In the genomic region with DNA sequence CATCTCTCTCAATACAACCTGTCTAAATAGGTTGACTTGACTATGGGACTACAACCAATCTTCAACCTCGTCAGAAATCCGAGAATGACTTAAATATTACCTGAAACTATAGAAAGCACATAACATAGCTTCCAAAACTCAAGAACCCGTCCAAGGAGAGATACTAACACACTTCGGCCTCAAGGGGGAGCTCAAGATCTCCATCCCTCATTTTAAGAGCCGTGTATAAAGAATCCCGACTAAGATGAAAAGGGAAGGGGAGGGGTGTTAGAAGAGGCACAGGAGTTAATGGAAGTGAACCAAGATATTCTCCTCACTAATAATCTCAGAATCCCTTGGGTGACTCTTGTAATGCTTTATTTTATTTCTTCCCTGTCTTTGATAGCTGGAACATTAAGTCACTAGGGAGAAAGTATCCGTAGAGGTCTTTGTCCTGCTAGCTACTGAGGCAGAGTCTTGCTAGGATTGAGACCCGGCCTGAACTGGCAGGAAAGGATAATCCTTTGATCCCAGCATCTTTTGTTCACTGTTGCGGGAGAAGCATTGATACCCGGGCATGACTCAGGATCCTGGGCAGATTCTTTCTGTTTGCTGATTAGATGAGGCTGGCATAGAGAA, we compare ENCODE assay signal across 8 mouse cellular contexts. TPM values are rescaled to one million over a fixed set of nuclear protein-coding genes. Genes with fewer than 3 reads are reported as not detected.
A peak's percentile ranks its signal among the peaks of the same experiment; 100 is the strongest.
DNase-seq lines count a peak whose midpoint lies in the region; ATAC-seq lines count a peak whose summit lies in the region.

No protein-coding gene starts in this region.

- 0 out of 2 replicates have a peak, but pooled peaks cover 4% of the 10 kb centered on the region for H3K4me1 ChIP-seq in embryonic facial prominence, embryonic 15.5 days
- H3K4me1 ChIP-seq in hindbrain, embryonic 12.5 days: no peaks in the 10 kb centered on the region
- H3K4me1 ChIP-seq in midbrain, embryonic 11.5 days (ENCODE audit: control insufficient read depth, insufficient read depth, low read length): no peaks in the 10 kb centered on the region; the same call in 1 of the 2 replicates

- no peaks in the 10 kb centered on the region for H3K9me3 ChIP-seq in embryonic facial prominence, embryonic 15.5 days (replicated peaks)
- no peaks in the 10 kb centered on the region for H3K9me3 ChIP-seq in hindbrain, embryonic 12.5 days (replicated peaks)
- H3K9me3 ChIP-seq in midbrain, embryonic 11.5 days (ENCODE audit: control insufficient read depth, low read length): no peaks in the 10 kb centered on the region

- no peak overlapping the region for H3K9ac ChIP-seq in embryonic facial prominence, embryonic 15.5 days
- H3K9ac ChIP-seq in hindbrain, embryonic 12.5 days: no peak overlapping the region
- no peak overlapping the region for H3K9ac ChIP-seq in midbrain, embryonic 11.5 days (ENCODE audit: low read length)

- H3K4me3 ChIP-seq in embryonic facial prominence, embryonic 15.5 days (replicated peaks): no peak overlapping the region
- H3K4me3 ChIP-seq in hindbrain, embryonic 12.5 days: no peak overlapping the region
- H3K4me3 ChIP-seq in midbrain, embryonic 11.5 days (ENCODE audit: low read depth, low read length): no peak overlapping the region

- peak; percentile 64 for DNase-seq in heart, adult 8-10 months (ENCODE audit: low spot score)
- DNase-seq in heart, adult 11 months: no peak
- DNase-seq in brain, adult 2 months (ENCODE audit: low read depth, low spot score): peak; percentile 90
- peak; percentile 33 to 67 for DNase-seq in left cerebral cortex, postnatal 10 days (ENCODE audit: extremely low spot score in 1 of 2, low spot score in 2 of 2)
- peak; percentile 97 for DNase-seq in midbrain, embryonic 11.5 days (ENCODE audit: low spot score, missing footprints)
- peak; percentile 22 to 51 for DNase-seq in spleen, postnatal 36 days (ENCODE audit: low spot score in 2 of 2)

- no peaks in the 10 kb centered on the region for H3K27me3 ChIP-seq in embryonic facial prominence, embryonic 15.5 days
- no peaks in the 10 kb centered on the region for H3K27me3 ChIP-seq in hindbrain, embryonic 12.5 days
- H3K27me3 ChIP-seq in midbrain, embryonic 11.5 days (ENCODE audit: control insufficient read depth, insufficient read depth, low read length): no peaks in the 10 kb centered on the region

- H3K27ac ChIP-seq in embryonic facial prominence, embryonic 15.5 days (replicated peaks): no peak overlapping the region
- H3K27ac ChIP-seq in hindbrain, embryonic 12.5 days: no peak overlapping the region
- H3K27ac ChIP-seq in midbrain, embryonic 11.5 days (ENCODE audit: low read depth, low read length): no peak overlapping the region

- no peaks in the 10 kb centered on the region for H3K36me3 ChIP-seq in embryonic facial prominence, embryonic 15.5 days
- H3K36me3 ChIP-seq in hindbrain, embryonic 12.5 days: no peaks in the 10 kb centered on the region
- no peaks in the 10 kb centered on the region for H3K36me3 ChIP-seq in midbrain, embryonic 11.5 days (ENCODE audit: control insufficient read depth, insufficient read depth, low read length)

- peak overlapping the region; percentile 25 for H3K4me2 ChIP-seq in embryonic facial prominence, embryonic 15.5 days (replicated peaks)
- H3K4me2 ChIP-seq in hindbrain, embryonic 12.5 days (replicated peaks): peak overlapping the region; percentile 32; the same call in 1 of the 2 replicates
- H3K4me2 ChIP-seq in midbrain, embryonic 11.5 days: peak overlapping the region; percentile 27; the same call in 1 of the 2 replicates

- no peak for ATAC-seq in embryonic facial prominence, embryonic 15.5 days (ENCODE audit: insufficient number of reproducible peaks, low FRiP score, low TSS enrichment, low read depth)
- ATAC-seq in hindbrain, embryonic 12.5 days (ENCODE audit: low FRiP score): peak; percentile 63
- ATAC-seq in midbrain, embryonic 11.5 days (ENCODE audit: low FRiP score): peak; percentile 82

- 14% methylated on average over 10 of the region's 10 CpGs for WGBS in embryonic facial prominence, embryonic 15.5 days
- WGBS in hindbrain, embryonic 12.5 days: 16% methylated on average over 10 of the region's 10 CpGs
- WGBS in midbrain, embryonic 11.5 days: 4% methylated on average over 10 of the region's 10 CpGs

- intact Hi-C loops in left cerebral cortex, postnatal 10 days (cut with DNase I): loop anchor here (1.0 to 10.0 kb wide), 3 partner anchors 154 to 407 kb away; a partner anchor contains a TSS

RNA-seq across cellular contexts. Expression of a gene that starts 17.3 kb away (rescaled TPM):
- 10 to 100 TPM; 20.6 to 29.7 (median 25.5) TPM for total RNA-seq in heart, adult 8-10 months (2022)
- 64.2 and 73.2 TPM in 2 replicates for polyA plus RNA-seq in embryonic facial prominence, embryonic 15.5 days (2015; fragmentation: Nextera tagmentation; extraction: Ambion mirVana)
- 69.1 and 69.7 TPM in 2 replicates for polyA plus RNA-seq in hindbrain, embryonic 12.5 days (2016; fragmentation: Nextera tagmentation; extraction: Ambion mirVana)
- total RNA-seq in left cerebral cortex, postnatal 10 days (2021): 10 to 100 TPM; 21.8 to 27.4 TPM
- 82.8 and 85.7 TPM in 2 replicates for polyA plus RNA-seq in midbrain, embryonic 11.5 days (2014; fragmentation: Nextera tagmentation; extraction: Ambion mirVana)

RNA-seq across cellular contexts. Expression of a gene that starts 57.1 kb away (rescaled TPM):
- total RNA-seq in heart, adult 8-10 months (2022): 10 to 100 TPM; 62.4 to 95.6 (median 84.5) TPM
- 124 TPM in 2 replicates for polyA plus RNA-seq in embryonic facial prominence, embryonic 15.5 days (2015; fragmentation: Nextera tagmentation; extraction: Ambion mirVana)
- 131 and 142 TPM in 2 replicates for polyA plus RNA-seq in hindbrain, embryonic 12.5 days (2016; fragmentation: Nextera tagmentation; extraction: Ambion mirVana)
- 10 to 100 TPM; 76.8 to 94.9 TPM for total RNA-seq in left cerebral cortex, postnatal 10 days (2021)
- 153 and 159 TPM in 2 replicates for polyA plus RNA-seq in midbrain, embryonic 11.5 days (2014; fragmentation: Nextera tagmentation; extraction: Ambion mirVana)
